Mouse (Mus musculus) kidney, postnatal 0 days (tissue): ENCODE results near the gene Mcub. TPM values are rescaled to one million over a fixed set of nuclear protein-coding genes. Genes with fewer than 3 reads are reported as not detected.

Source experiments
- ATAC-seq: fragments of 200-750 bp; cut with Nextera tagmentation; replicated peaks from 2 replicates; pipeline ENCODE4 v1.8.0; 2017; ENCODE audit warnings: low read depth, moderate number of reproducible peaks, moderate TSS enrichment, moderate library complexity; ENCODE audit not compliant: low FRiP score
- DNase-seq: peaks from one replicate; pipeline ENCODE4 v3.0.0-alpha.2; 2016; ENCODE audit warnings: low spot score
- H3K27ac ChIP-seq: fragments of 300-500 bp; sonication (generic); 2 replicates; pipeline ENCODE4 v1.5.1; 2014; ENCODE audit warnings: mild to moderate bottlenecking
- H3K27me3 ChIP-seq: fragments of 300-500 bp; sonication (generic); 2 replicates; pipeline ENCODE4 v1.6.1; 2014; ENCODE audit warnings: low read length, mixed read lengths; ENCODE audit not compliant: insufficient read depth
- H3K36me3 ChIP-seq: fragments of 300-500 bp; sonication (generic); 2 replicates; pipeline ENCODE4 v1.6.1; 2014; ENCODE audit warnings: low read length, mixed read lengths; ENCODE audit not compliant: insufficient read depth
- H3K4me1 ChIP-seq: fragments of 300-500 bp; sonication (generic); replicated peaks from 2 replicates; pipeline ENCODE4 v1.6.1; 2014; ENCODE audit warnings: antibody characterized with exemption, low read length, mixed read lengths; ENCODE audit not compliant: insufficient read depth
- H3K4me2 ChIP-seq: fragments of 300-500 bp; sonication (generic); 2 replicates; pipeline ENCODE4 v1.6.1; 2014; ENCODE audit warnings: mild to moderate bottlenecking, low read length, moderate library complexity, mixed read lengths
- H3K4me3 ChIP-seq: fragments of 300-500 bp; sonication (generic); replicated peaks from 2 replicates; pipeline ENCODE4 v1.5.1; 2014; ENCODE audit warnings: low read depth, low read length
- H3K9ac ChIP-seq: fragments of 300-500 bp; sonication (generic); 2 replicates; pipeline ENCODE4 v1.6.1; 2014; ENCODE audit warnings: low read depth, low read length
- H3K9me3 ChIP-seq: fragments of 300-500 bp; sonication (generic); replicated peaks from 2 replicates; pipeline ENCODE4 v1.6.1; 2016; ENCODE audit warnings: low read length, inconsistent platforms, mixed read lengths
- CTCF ChIP-seq: IDR thresholded peaks from 2 replicates; pipeline ENCODE4 v1.5.1; 2016; ENCODE audit warnings: antibody characterized with exemption, low read depth, mild to moderate bottlenecking, moderate library complexity
- WGBS: fragments of 180-500 bp; shearing (Covaris S2); extraction: QIAGEN DNeasy Blood & Tissue Kit; methylation state at CpG from one replicate; pipeline ENCODE4 v1.1.7; 2014; 5-methylcytosine and 5-hydroxymethylcytosine counted together
- polyA plus RNA-seq: library from polyadenylated mRNA; unstranded; fragments of >200 nt; fragmentation: Nextera tagmentation; extraction: Ambion mirVana; gene quantifications from 2 replicates; pipeline ENCODE4 v1.2.1, GENCODE M21; 2015

Gene Mcub
- polyA plus RNA-seq, 1 experiment from 2014 or later = 2.6 TPM

DNA sequence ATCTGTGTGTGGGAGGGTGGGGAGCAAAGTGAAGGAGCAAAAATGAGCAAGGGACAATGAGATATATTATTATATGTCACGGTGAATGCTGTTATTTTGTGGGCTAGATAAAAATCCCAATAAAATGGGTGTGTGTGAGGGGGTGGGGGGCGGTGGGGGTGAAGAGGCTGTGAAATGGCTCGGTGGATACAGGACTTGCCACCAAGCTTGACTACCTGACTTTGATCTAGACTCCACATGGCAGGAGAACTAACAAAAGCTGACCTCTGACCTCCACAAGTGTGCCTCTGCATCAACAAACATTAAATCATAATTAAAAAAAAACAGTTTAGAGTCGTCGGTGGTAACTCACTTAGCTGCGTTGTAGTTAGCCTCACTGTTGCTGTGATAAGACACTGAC, 9.5 kb upstream of the Mcub start:
- Histone ChIP-seq H3K27ac (no peak overlapping the region), H3K9ac (no peak overlapping the region), H3K9me3 (no peaks in the 10 kb centered on the region), H3K27me3 (no peaks in the 10 kb centered on the region), H3K4me2 (no peak overlapping the region), H3K4me3 (no peak overlapping the region), H3K4me1 (no peaks in the 10 kb centered on the region), H3K36me3 (peaks cover 17% of the 10 kb centered on the region)
- no peak for ATAC-seq
- no peak for DNase-seq
- TF ChIP-seq CTCF = no peak
- WGBS = 28% methylated on average over 6 of the region's 6 CpGs

DNA sequence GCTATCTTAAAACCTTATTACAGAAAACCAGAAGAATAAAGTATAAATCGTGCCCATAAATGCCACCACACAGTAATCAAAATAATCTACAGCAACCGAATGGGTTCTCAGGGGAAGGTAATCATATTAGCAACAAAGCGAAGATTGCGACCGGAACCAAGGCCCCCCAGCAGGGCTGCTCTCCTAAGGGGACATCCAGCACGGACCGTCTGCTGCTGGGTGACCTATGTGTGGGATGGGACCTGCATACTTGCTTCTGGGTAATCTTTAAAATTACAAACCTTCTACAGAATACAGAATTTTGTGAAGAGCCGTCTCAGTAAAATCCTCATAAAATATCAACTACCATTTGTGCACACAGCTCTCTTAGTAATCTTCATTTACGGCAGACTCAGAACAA, 8.7 kb upstream of the Mcub start:
- no peak for DNase-seq
- no peak overlapping the region for H3K4me3 ChIP-seq
- no peak for TF ChIP-seq CTCF
- WGBS = 75% methylated on average over 9 of the region's 9 CpGs
- no peak overlapping the region for H3K4me2 ChIP-seq
- no peak overlapping the region for H3K27ac ChIP-seq
- no peak for ATAC-seq
- no peaks in the 10 kb centered on the region for H3K9me3 ChIP-seq
- H3K4me1 ChIP-seq = no peaks in the 10 kb centered on the region
- peaks cover 11% of the 10 kb centered on the region; the same call in 1 of the 2 replicates for H3K36me3 ChIP-seq
- H3K9ac ChIP-seq = no peak overlapping the region
- H3K27me3 ChIP-seq = no peaks in the 10 kb centered on the region

DNA sequence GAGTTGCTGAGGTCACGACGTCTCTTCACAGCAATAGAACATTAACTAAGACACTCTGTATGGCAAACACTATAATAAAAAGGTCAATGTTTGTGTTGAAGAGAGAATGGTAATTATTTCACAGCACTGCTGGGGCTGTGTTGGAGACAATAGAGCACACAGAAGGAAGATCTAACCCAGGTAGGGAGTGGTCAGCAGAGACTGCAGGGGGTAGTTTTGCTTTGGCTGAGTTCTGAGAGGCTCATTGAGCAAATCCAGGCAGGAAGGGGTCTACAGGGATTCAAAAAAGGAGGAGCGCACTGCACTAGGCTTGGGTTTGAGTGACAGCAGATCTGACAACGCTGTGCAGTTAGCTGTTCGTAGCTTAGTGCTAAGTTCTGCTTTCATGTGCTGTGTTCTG, 6.3 kb upstream of the Mcub start:
- Histone ChIP-seq H3K4me2 (no peak overlapping the region), H3K27ac (no peak overlapping the region), H3K4me3 (no peak overlapping the region), H3K36me3 (no peaks in the 10 kb centered on the region), H3K9me3 (no peaks in the 10 kb centered on the region), H3K27me3 (no peaks in the 10 kb centered on the region), H3K4me1 (no peaks in the 10 kb centered on the region), H3K9ac (no peak overlapping the region)
- TF ChIP-seq CTCF = no peak
- no peak for ATAC-seq
- no peak for DNase-seq
- 89% methylated on average over 5 of the region's 5 CpGs for WGBS

DNA sequence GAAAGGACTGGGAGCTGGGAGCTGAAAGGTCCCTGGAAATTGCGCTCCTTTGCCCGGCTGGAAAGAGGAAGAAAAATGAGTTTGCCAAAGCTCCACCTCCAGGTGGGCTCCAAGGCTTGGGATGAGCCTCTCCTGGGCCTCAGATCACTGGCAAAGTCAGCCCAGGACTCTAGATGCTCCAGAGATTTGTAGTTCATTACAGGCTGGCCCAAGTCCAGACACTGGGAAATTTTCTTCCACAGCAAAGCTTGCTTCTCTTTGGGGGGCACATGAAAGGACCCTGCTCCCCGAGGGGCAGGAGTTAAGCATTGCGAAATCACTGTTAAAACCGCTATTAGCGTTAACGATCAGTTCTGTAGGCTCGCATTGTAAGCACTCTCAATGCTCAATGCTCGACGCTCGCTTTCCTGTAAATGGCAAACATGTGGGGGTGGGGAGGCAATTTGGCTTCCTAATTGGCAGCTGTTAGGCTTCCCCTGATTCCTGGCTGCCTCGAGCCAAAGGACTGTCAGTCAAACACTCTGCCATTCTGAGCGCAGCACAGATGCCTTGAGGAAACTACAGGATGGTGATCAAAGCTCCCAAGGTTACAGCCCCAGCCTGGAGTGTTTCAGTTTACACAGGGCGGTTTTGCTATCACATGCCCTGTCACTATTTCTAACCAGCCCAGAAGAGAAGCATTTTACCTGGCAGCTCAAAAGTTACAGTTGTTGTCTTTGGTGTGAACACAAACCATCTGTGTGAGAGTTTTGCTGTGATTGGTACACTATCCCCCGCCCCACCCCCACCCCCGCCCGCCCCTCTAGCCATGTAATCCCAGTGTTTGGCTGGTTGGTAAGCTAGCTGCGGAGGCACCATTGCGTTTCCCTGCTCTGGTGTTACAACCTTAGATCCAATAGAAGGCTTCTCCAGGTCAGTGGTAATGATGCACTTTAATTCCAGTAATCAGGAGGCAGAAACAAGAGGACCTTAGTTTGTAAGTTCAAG, 816 bp upstream of the Mcub start:
- ATAC-seq = no peak
- 10% methylated on average over 19 of the region's 19 CpGs for WGBS
- Histone ChIP-seq H3K27me3 (peaks cover 8% of the 10 kb centered on the region; the same call in 1 of the 2 replicates), H3K4me1 (peaks cover 14% of the 10 kb centered on the region), H3K4me2 (peak overlapping the region; percentile 98), H3K27ac (no peak overlapping the region), H3K36me3 (no peaks in the 10 kb centered on the region), H3K9me3 (no peaks in the 10 kb centered on the region), H3K4me3 (peak overlapping the region; percentile 51), H3K9ac (no peak overlapping the region)
- peak; percentile 37 for DNase-seq
- TF ChIP-seq CTCF = no peak

DNA sequence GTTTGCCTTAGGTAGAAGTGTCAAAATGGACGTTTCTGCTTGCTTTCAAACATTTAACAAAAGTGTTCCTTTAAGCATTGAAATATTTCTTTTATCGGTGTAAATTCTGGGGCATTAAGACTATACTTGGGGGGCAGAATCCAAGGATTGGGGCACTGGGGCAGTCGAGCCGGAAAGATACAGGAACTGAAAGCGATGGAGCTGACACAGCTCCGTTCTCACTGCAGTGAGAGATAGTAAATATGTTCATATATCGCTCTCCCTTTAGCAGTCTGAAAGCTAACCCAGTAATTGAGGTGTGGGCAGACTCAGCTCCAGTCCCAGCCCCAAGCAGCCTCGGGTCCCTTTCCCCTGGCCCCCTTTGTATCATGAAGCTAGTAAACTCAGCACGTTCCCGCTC, 975 bp downstream of the Mcub start:
- peak overlapping the region; percentile 98 for H3K4me2 ChIP-seq
- no peak overlapping the region for H3K27ac ChIP-seq
- ATAC-seq (no peak), DNase-seq (no peak)
- no peaks in the 10 kb centered on the region for H3K36me3 ChIP-seq
- 36% methylated on average over 10 of the region's 10 CpGs for WGBS
- no peaks in the 10 kb centered on the region for H3K9me3 ChIP-seq
- H3K9ac ChIP-seq = no peak overlapping the region
- H3K27me3 ChIP-seq = peaks cover 8% of the 10 kb centered on the region; the same call in 1 of the 2 replicates
- TF ChIP-seq CTCF = no peak
- H3K4me1 ChIP-seq = peaks cover 14% of the 10 kb centered on the region
- peak overlapping the region; percentile 51 for H3K4me3 ChIP-seq

DNA sequence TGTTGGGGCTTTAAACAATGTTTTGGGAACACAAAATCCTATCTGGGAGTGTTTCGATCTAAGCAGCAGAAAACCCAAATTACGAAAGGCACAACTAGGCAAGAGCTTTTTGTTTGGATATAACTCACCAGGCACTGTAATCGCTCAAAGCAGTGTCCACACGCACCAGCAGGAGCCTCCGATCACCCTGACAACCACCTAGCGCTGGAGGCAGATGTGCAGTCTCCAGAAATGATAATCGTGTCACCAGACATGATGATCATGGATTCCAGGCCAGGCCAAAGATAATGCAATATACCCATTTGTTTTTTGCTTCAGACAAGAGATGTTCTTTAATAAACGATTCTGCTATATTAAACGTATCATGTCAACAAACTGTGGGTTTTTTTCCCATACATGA, 2.1 kb downstream of the Mcub start:
- Histone ChIP-seq H3K4me1 (peaks cover 14% of the 10 kb centered on the region), H3K4me2 (no peak overlapping the region), H3K9ac (no peak overlapping the region), H3K27ac (no peak overlapping the region), H3K27me3 (peaks cover 8% of the 10 kb centered on the region; the same call in 1 of the 2 replicates), H3K4me3 (no peak overlapping the region), H3K36me3 (no peaks in the 10 kb centered on the region), H3K9me3 (no peaks in the 10 kb centered on the region)
- 88% methylated on average over 9 of the region's 9 CpGs for WGBS
- no peak for TF ChIP-seq CTCF
- ATAC-seq (no peak), DNase-seq (no peak)
